ENCODE assay signal across 9 mouse cellular contexts in genomic region chr19:47910117-47910618, GRCm38 (mm10). TPM values are rescaled to one million over a fixed set of nuclear protein-coding genes. Genes with fewer than 3 reads are reported as not detected.
DNase-seq lines count a peak whose midpoint lies in the region; ATAC-seq and TF ChIP-seq lines count a peak whose summit lies in the region.
"Had no signal": no experiment of that assay in that cellular context is flagged by ENCODE, and none has a peak within 500 bp of the region (broad histone marks: within the 10 kb centered on the region; RNA-seq: fewer than 3 reads in every experiment).

No protein-coding gene starts in this region.

- WGBS in lung, embryonic 14.5 days = 43% methylated on average over 3 of the region's 4 CpGs
- WGBS in lung, adult 2 months = 42% methylated on average over 4 of the region's 4 CpGs
- 47% methylated on average over 3 of the region's 4 CpGs for WGBS in forebrain, embryonic 13.5 days
- WGBS in liver, embryonic 13.5 days (ENCODE audit: insufficient replicate concordance) = 14% methylated on average over 4 of the region's 4 CpGs
- WGBS in stomach, embryonic 16.5 days = 38% methylated on average over 4 of the region's 4 CpGs

- DNase-seq in lung, embryonic 14.5 days = no peak
- no peak for DNase-seq in lung, adult 2 months
- no peak for DNase-seq in liver, embryonic 13.5 days
- DNase-seq in urinary bladder, adult 18-20 months (ENCODE audit: low spot score in 2 of 2) = no peak
- DNase-seq in left cerebral cortex, postnatal 4 days = no peak

- H3K9me3 ChIP-seq in lung, embryonic 14.5 days (ENCODE audit: low read depth, low read length) = no peaks in the 10 kb centered on the region
- H3K9me3 ChIP-seq in forebrain, embryonic 13.5 days (replicated peaks) = no peaks in the 10 kb centered on the region
- H3K9me3 ChIP-seq in liver, embryonic 13.5 days (replicated peaks) = no peaks in the 10 kb centered on the region
- no peaks in the 10 kb centered on the region for H3K9me3 ChIP-seq in stomach, embryonic 16.5 days (replicated peaks; ENCODE audit: control insufficient read depth, low read length)

- peak overlapping the region; percentile 57 for H3K4me2 ChIP-seq in lung, embryonic 14.5 days
- H3K4me2 ChIP-seq in forebrain, embryonic 13.5 days = peak overlapping the region; percentile 63
- H3K4me2 ChIP-seq in liver, embryonic 13.5 days = peak overlapping the region; percentile 50
- no peak overlapping the region for H3K4me2 ChIP-seq in stomach, embryonic 16.5 days (ENCODE audit: low read depth, low read length)

- H3K36me3 ChIP-seq in lung, embryonic 14.5 days (ENCODE audit: insufficient read depth) = peaks cover 3% of the 10 kb centered on the region; the same call in 1 of the 2 replicates
- H3K36me3 ChIP-seq in forebrain, embryonic 13.5 days (ENCODE audit: poor library complexity, severe bottlenecking) = no peaks in the 10 kb centered on the region
- 0 out of 2 replicates have a peak, but pooled peaks cover 5% of the 10 kb centered on the region for H3K36me3 ChIP-seq in liver, embryonic 13.5 days
- H3K36me3 ChIP-seq in stomach, embryonic 16.5 days (ENCODE audit: control insufficient read depth, insufficient read depth, low read length) = no peaks in the 10 kb centered on the region

- no peak overlapping the region for H3K9ac ChIP-seq in lung, embryonic 14.5 days
- H3K9ac ChIP-seq in forebrain, embryonic 13.5 days = no peak overlapping the region
- 0 out of 2 replicates have a peak overlapping the region, but pooled peaks have one; percentile 31 for H3K9ac ChIP-seq in liver, embryonic 13.5 days
- peak overlapping the region; percentile 59; the same call in 1 of the 2 replicates for H3K9ac ChIP-seq in stomach, embryonic 16.5 days (ENCODE audit: low read length)

- intact Hi-C loops in left cerebral cortex, postnatal 4 days (cut with DNase I) = no loop called here

- ATAC-seq in lung, embryonic 14.5 days (ENCODE audit: insufficient read depth) = no peak
- ATAC-seq in forebrain, embryonic 13.5 days = peak; percentile 32; the same call in 1 of the 2 replicates
- peak; percentile 47 for ATAC-seq in liver, embryonic 13.5 days (ENCODE audit: low read depth)
- no peak for ATAC-seq in stomach, embryonic 16.5 days (ENCODE audit: insufficient read depth, low FRiP score)
- no peak for ATAC-seq in erythroid progenitor cell, adult 5-6 weeks (replicated peaks; ENCODE audit: low FRiP score, poor library complexity, severe bottlenecking)

- H3K27ac ChIP-seq in lung, embryonic 14.5 days (ENCODE audit: low read depth) = peak overlapping the region; percentile 67; the same call in 1 of the 2 replicates
- peak overlapping the region; percentile 95 for H3K27ac ChIP-seq in forebrain, embryonic 13.5 days
- peak overlapping the region; percentile 47; the same call in 1 of the 2 replicates for H3K27ac ChIP-seq in liver, embryonic 13.5 days
- no peak overlapping the region for H3K27ac ChIP-seq in stomach, embryonic 16.5 days (ENCODE audit: low read length)

- H3K4me1 ChIP-seq in lung, embryonic 14.5 days (ENCODE audit: insufficient read depth) = peaks cover 6% of the 10 kb centered on the region; the same call in 1 of the 2 replicates
- H3K4me1 ChIP-seq in lung, adult 2 months (ENCODE audit: control insufficient read depth, insufficient read depth, low read length) = peaks cover 15% of the 10 kb centered on the region
- peaks cover 37% of the 10 kb centered on the region for H3K4me1 ChIP-seq in forebrain, embryonic 13.5 days
- H3K4me1 ChIP-seq in liver, embryonic 13.5 days (replicated peaks) = peaks cover 56% of the 10 kb centered on the region
- H3K4me1 ChIP-seq in stomach, embryonic 16.5 days (ENCODE audit: control insufficient read depth, insufficient read depth, low read length) = peaks cover 23% of the 10 kb centered on the region

- H3K27me3 ChIP-seq in lung, embryonic 14.5 days (ENCODE audit: insufficient read depth, low read length) = no peaks in the 10 kb centered on the region
- H3K27me3 ChIP-seq in forebrain, embryonic 13.5 days = no peaks in the 10 kb centered on the region
- no peaks in the 10 kb centered on the region for H3K27me3 ChIP-seq in liver, embryonic 13.5 days
- no peaks in the 10 kb centered on the region for H3K27me3 ChIP-seq in stomach, embryonic 16.5 days (ENCODE audit: control insufficient read depth, insufficient read depth, low read length)

- no peak for TF ChIP-seq POLR2A in lung, adult 2 months (IDR thresholded peaks at IDR 0.05; ENCODE audit: borderline replicate concordance, extremely low read depth, low read depth, low read length)

- H3K4me3 ChIP-seq in lung, embryonic 14.5 days (ENCODE audit: low read depth, low read length) = no peak overlapping the region
- no peak overlapping the region for H3K4me3 ChIP-seq in lung, adult 2 months (replicated peaks; ENCODE audit: extremely low read depth, low read depth, low read length)
- H3K4me3 ChIP-seq in forebrain, embryonic 13.5 days = no peak overlapping the region
- H3K4me3 ChIP-seq in liver, embryonic 13.5 days (replicated peaks) = no peak overlapping the region
- H3K4me3 ChIP-seq in stomach, embryonic 16.5 days (replicated peaks; ENCODE audit: low read length) = no peak overlapping the region

- TF ChIP-seq CTCF in lung, embryonic 14.5 days (IDR thresholded peaks at IDR 0.05; ENCODE audit: low read depth) = no peak
- no peak for TF ChIP-seq CTCF in lung, adult 2 months (IDR thresholded peaks at IDR 0.05; ENCODE audit: insufficient read depth, low read length)

RNA-seq across cellular contexts. Expression of gene Cfap43, which starts 8.9 kb away (rescaled TPM):
- 0.14 and 0.15 TPM in 2 replicates for polyA plus RNA-seq in lung, embryonic 14.5 days (2014; fragmentation: Nextera tagmentation; extraction: Ambion mirVana)
- polyA plus RNA-seq in lung, adult 2 months (2012; rRNA removed) = 7.0 and 7.1 TPM in 2 replicates
- polyA plus RNA-seq in forebrain, embryonic 13.5 days (2015; fragmentation: Nextera tagmentation; extraction: Ambion mirVana) = 0.66 and 0.82 TPM in 2 replicates
- polyA plus RNA-seq in liver, embryonic 13.5 days (2015; fragmentation: Nextera tagmentation; extraction: Ambion mirVana) = 0.03 TPM in 1 of 2 replicates, not detected in the other
- 1.1 TPM in 2 replicates for polyA plus RNA-seq in stomach, embryonic 16.5 days (2015; fragmentation: Nextera tagmentation; extraction: Ambion mirVana)
- 1 to 10 TPM; 1.2 to 1.7 TPM for total RNA-seq in left cerebral cortex, postnatal 4 days (2021)
- not detected in 2 replicates for total RNA-seq in erythroid progenitor cell, adult 5-6 weeks (2015; ENCODE audit: low replicate concordance)
- total RNA-seq in erythroid progenitor cell, adult 5-6 weeks (2017; ENCODE audit: low replicate concordance) = not detected in 2 replicates
- total RNA-seq: liver, adult 2 months had no signal
- polyA plus RNA-seq: liver, adult 2 months had no signal

RNA-seq across cellular contexts. Expression of gene Itprip, which starts 8.9 kb away (rescaled TPM):
- polyA plus RNA-seq in lung, embryonic 14.5 days (2014; fragmentation: Nextera tagmentation; extraction: Ambion mirVana) = 14.7 and 15.2 TPM in 2 replicates
- polyA plus RNA-seq in lung, adult 2 months (2012; rRNA removed) = 17.8 and 22.0 TPM in 2 replicates
- 9.8 and 12.7 TPM in 2 replicates for polyA plus RNA-seq in forebrain, embryonic 13.5 days (2015; fragmentation: Nextera tagmentation; extraction: Ambion mirVana)
- 3.8 and 3.9 TPM in 2 replicates for polyA plus RNA-seq in liver, embryonic 13.5 days (2015; fragmentation: Nextera tagmentation; extraction: Ambion mirVana)
- polyA plus RNA-seq in stomach, embryonic 16.5 days (2015; fragmentation: Nextera tagmentation; extraction: Ambion mirVana) = 18.7 and 20.1 TPM in 2 replicates
- 1 to 10 TPM; 2.3 to 2.8 TPM for total RNA-seq in left cerebral cortex, postnatal 4 days (2021)
- total RNA-seq in erythroid progenitor cell, adult 5-6 weeks (2015; ENCODE audit: low replicate concordance) = 5.8 and 11.7 TPM in 2 replicates
- total RNA-seq in erythroid progenitor cell, adult 5-6 weeks (2017; ENCODE audit: low replicate concordance) = 1.6 and 2.3 TPM in 2 replicates

RNA-seq across cellular contexts. Expression of gene Cfap58, which starts 27.3 kb away (rescaled TPM):
- polyA plus RNA-seq in lung, embryonic 14.5 days (2014; fragmentation: Nextera tagmentation; extraction: Ambion mirVana) = 0.14 TPM in 1 of 2 replicates, not detected in the other
- 0.38 and 0.92 TPM in 2 replicates for polyA plus RNA-seq in lung, adult 2 months (2012; rRNA removed)
- 0.21 and 0.49 TPM in 2 replicates for polyA plus RNA-seq in forebrain, embryonic 13.5 days (2015; fragmentation: Nextera tagmentation; extraction: Ambion mirVana)
- not detected in 2 replicates for polyA plus RNA-seq in liver, embryonic 13.5 days (2015; fragmentation: Nextera tagmentation; extraction: Ambion mirVana)
- 0.04 TPM in 1 of 2 replicates, not detected in the other for polyA plus RNA-seq in stomach, embryonic 16.5 days (2015; fragmentation: Nextera tagmentation; extraction: Ambion mirVana)
- total RNA-seq in left cerebral cortex, postnatal 4 days (2021) = under 1 TPM; 0.36 to 0.77 TPM
- not detected in 2 replicates for total RNA-seq in erythroid progenitor cell, adult 5-6 weeks (2015; ENCODE audit: low replicate concordance)
- not detected in 2 replicates for total RNA-seq in erythroid progenitor cell, adult 5-6 weeks (2017; ENCODE audit: low replicate concordance)
- total RNA-seq: liver, adult 2 months had no signal
- polyA plus RNA-seq: liver, adult 2 months had no signal

RNA-seq across cellular contexts. Expression of gene Gsto2, which starts 44.8 kb away (rescaled TPM):
- polyA plus RNA-seq in lung, embryonic 14.5 days (2014; fragmentation: Nextera tagmentation; extraction: Ambion mirVana) = 0.72 and 1.4 TPM in 2 replicates
- 1.1 and 1.5 TPM in 2 replicates for polyA plus RNA-seq in lung, adult 2 months (2012; rRNA removed)
- polyA plus RNA-seq in forebrain, embryonic 13.5 days (2015; fragmentation: Nextera tagmentation; extraction: Ambion mirVana) = 1.2 and 1.8 TPM in 2 replicates
- 0.16 and 0.22 TPM in 2 replicates for polyA plus RNA-seq in liver, embryonic 13.5 days (2015; fragmentation: Nextera tagmentation; extraction: Ambion mirVana)
- 2.0 and 2.6 TPM in 2 replicates for polyA plus RNA-seq in stomach, embryonic 16.5 days (2015; fragmentation: Nextera tagmentation; extraction: Ambion mirVana)
- total RNA-seq in left cerebral cortex, postnatal 4 days (2021) = under 1 TPM; 0.78 to 0.93 TPM
- not detected in 2 replicates for total RNA-seq in erythroid progenitor cell, adult 5-6 weeks (2015; ENCODE audit: low replicate concordance)
- not detected in 2 replicates for total RNA-seq in erythroid progenitor cell, adult 5-6 weeks (2017; ENCODE audit: low replicate concordance)

RNA-seq across cellular contexts. Expression of gene Gsto1, which starts 55.4 kb away (rescaled TPM):
- 80.5 and 80.6 TPM in 2 replicates for polyA plus RNA-seq in lung, embryonic 14.5 days (2014; fragmentation: Nextera tagmentation; extraction: Ambion mirVana)
- polyA plus RNA-seq in lung, adult 2 months (2012; rRNA removed) = 101 and 155 TPM in 2 replicates
- polyA plus RNA-seq in forebrain, embryonic 13.5 days (2015; fragmentation: Nextera tagmentation; extraction: Ambion mirVana) = 74.9 and 80.3 TPM in 2 replicates
- polyA plus RNA-seq in liver, embryonic 13.5 days (2015; fragmentation: Nextera tagmentation; extraction: Ambion mirVana) = 117 and 139 TPM in 2 replicates
- polyA plus RNA-seq in stomach, embryonic 16.5 days (2015; fragmentation: Nextera tagmentation; extraction: Ambion mirVana) = 2,215 and 3,106 TPM in 2 replicates
- total RNA-seq in left cerebral cortex, postnatal 4 days (2021) = 10 to 100 TPM; 88.3 to 91.0 TPM
- total RNA-seq in erythroid progenitor cell, adult 5-6 weeks (2015; ENCODE audit: low replicate concordance) = 44.0 and 62.5 TPM in 2 replicates
- 11.0 and 26.1 TPM in 2 replicates for total RNA-seq in erythroid progenitor cell, adult 5-6 weeks (2017; ENCODE audit: low replicate concordance)

Comparison
In these comparisons a context has a peak if more than half of its experiments do, and no peak if none do; other contexts are left out.
1. ATAC-seq: peak in forebrain, embryonic 13.5 days (single experiment) and liver, embryonic 13.5 days (single experiment); none in lung, embryonic 14.5 days (single experiment), stomach, embryonic 16.5 days (single experiment) and erythroid progenitor cell, adult 5-6 weeks (single experiment).
2. H3K9ac ChIP-seq: peak in liver, embryonic 13.5 days (single experiment) and stomach, embryonic 16.5 days (single experiment); none in lung, embryonic 14.5 days (single experiment) and forebrain, embryonic 13.5 days (single experiment).